Mouse (Mus musculus) thymus, postnatal 25 days (tissue): ENCODE measurements around the gene Nek1.

ENCODE experiments used
- DNase-seq: peaks from one replicate; pipeline ENCODE4 v3.0.0; 2022

Nek1 gene

DNA sequence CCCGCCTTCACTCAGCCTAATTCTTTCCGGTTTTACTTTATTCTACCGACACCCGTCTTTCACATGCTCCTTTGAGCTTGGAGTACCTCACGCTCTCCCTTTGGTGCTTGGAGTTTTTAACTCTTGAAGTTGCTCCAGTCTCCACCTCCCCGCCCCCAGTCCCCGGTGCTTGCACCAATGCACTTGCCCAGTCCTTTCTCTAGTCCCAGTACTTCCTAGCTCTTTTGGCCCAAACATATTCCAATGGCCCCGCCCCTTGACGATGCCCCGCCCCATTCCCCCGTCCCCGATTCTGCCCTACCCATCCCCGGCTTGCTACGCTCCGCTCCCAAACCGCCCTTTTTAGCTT is 460 bp upstream of the Nek1 start:
- no peak for DNase-seq

GRCm38 (mm10) chr8:60993639-60993986 is 618 bp downstream of the Nek1 start:
- DNase-seq, result no peak

GRCm38 (mm10) chr8:60996468-60996867 is 3.5 kb downstream of the Nek1 start:
- no peak for DNase-seq

DNA sequence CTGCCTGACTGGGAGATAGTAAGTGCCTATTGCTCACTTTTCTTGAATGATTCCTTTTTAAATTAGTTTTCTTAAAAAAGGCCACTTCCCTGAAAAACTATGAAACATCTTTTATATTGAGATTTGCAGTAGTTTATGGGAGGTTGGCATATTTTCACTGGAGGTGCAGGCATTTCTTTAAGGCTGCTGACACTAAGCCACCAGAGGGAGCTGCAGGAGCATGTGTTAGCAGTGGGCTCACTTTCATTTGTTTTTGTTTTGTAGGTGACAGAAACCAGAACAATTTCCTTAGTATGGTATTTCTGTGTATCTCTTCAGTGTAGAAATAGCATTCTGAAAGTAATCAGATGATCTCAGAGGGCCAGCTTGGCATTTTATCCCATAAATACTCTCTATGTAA is 49.0 kb downstream of the Nek1 start:
- peak; percentile 55 for DNase-seq

GRCm38 (mm10) chr8:61043874-61044273 is 50.9 kb downstream of the Nek1 start:
- no peak for DNase-seq

GRCm38 (mm10) chr8:61046816-61047215 is 53.8 kb downstream of the Nek1 start:
- no peak for DNase-seq

GRCm38 (mm10) chr8:61053017-61053416 is 60.0 kb downstream of the Nek1 start:
- no peak for DNase-seq

- no peak for DNase-seq
Measured at GRCm38 (mm10) chr8:61054313-61054712, 61.3 kb downstream of the Nek1 start.

DNA sequence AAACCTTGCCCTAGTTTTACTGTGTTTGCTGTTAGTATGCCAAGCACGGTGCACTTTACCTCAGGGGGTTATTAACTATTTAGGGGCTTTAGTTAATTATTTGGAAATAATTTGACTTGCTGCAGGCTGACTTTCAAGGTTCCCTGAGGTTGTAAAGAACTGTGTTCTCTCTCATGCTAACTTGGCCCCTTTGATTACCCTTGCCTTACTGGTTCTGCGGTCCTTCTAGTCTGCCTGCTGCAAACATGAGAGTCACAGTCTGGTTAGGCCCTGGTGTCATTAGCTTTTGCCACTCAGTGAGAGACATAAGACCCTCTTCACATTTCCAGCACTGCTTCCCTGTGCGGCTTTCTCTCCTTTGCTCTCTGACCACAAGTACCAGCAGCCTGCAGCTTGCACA is 64.0 kb downstream of the Nek1 start:
- no peak for DNase-seq

DNA sequence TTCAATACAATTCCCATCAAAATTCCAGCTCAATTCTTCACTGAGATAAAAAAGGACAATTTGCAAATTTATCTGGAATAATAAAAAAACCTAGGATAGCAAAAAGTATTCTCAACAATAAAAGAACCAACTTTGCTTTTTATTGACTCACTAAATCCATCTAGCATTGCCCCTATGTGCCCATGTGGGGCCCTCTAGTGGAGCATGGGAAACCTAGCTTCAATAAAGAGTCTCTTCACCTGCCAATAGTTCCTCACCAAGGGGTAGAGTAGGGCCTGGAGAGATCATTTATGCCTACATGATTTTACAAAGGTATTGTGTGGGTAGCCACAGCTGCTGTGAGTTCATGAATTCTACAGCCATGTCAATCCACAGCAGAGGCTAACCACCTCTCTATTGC is 66.1 kb downstream of the Nek1 start:
- no peak for DNase-seq

GRCm38 (mm10) chr8:61060412-61060811 is 67.4 kb downstream of the Nek1 start:
- DNase-seq, result no peak

DNA sequence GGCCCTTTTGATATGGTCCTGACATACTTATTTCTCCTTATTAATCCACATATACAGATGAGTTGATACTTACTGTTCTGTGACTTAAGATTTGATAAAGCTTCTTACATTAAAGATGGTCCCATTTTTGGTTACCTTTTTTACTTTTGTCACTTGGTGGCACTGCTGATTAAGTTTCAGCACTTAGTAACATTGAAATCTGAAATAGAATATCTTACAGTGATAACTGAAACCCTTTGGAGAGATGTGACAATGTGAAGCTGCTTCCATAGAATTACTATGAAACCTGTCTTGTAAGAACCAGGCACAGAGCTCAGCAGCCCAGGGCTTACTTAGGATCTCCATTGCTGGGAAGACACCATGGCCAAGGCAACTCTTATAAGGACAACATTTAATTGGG is 82.1 kb downstream of the Nek1 start:
- no peak for DNase-seq

- no peak for DNase-seq
Measured at GRCm38 (mm10) chr8:61110496-61110895, 117.5 kb downstream of the Nek1 start.

DNA sequence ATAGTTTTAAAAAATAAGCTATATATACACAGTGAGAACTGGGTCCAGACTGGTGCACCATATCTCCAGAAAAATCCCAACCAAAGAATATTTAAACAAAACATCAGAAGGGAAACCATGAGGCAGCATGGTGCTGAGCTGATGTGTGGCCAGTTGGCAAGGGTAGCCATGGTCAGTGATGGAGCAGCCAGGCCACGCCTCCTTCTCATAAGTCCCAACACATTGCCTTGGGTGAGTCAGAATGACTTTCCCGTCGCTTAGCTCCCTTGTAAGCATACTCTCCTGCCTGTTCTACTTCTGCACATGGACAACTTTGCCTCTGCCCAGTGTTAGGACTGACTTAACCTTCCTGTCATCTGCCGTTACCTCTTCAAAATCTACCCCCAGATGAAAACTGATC is 118.9 kb downstream of the Nek1 start:
- DNase-seq, result no peak

- no peak for DNase-seq
Measured at GRCm38 (mm10) chr8:61121631-61122030, 128.6 kb downstream of the Nek1 start.

GRCm38 (mm10) chr8:61127299-61127861 is 134.4 kb downstream of the Nek1 start:
- no peak for DNase-seq

DNA sequence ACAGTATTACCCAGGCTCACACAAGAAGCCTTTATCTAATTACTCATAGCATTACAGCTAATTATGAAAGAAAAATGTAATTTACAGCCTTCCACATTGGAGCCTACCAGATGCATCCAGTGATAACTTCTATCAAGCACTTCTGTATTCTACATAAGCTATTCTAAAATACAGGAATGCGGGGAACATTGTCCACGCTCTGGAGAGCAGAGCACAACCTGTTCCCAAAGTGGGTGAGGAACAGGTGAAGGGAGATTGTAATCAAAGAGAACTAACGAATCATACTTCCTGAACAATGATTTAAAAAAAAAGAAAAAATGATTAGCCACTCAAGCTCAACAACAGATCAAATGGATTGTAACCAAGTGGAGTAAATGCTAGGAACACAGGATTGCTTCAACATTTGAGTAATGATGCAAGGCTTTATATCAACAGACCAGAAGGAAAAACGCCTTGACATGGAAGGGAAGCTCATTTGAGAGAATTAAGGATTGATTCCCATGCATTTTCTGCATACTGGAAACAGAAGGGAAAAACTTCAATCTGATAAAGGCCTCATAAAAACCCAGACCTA is 139.7 kb downstream of the Nek1 start:
- no peak for DNase-seq

- no peak for DNase-seq
Measured at GRCm38 (mm10) chr8:61141869-61142268, 148.9 kb downstream of the Nek1 start.

DNA sequence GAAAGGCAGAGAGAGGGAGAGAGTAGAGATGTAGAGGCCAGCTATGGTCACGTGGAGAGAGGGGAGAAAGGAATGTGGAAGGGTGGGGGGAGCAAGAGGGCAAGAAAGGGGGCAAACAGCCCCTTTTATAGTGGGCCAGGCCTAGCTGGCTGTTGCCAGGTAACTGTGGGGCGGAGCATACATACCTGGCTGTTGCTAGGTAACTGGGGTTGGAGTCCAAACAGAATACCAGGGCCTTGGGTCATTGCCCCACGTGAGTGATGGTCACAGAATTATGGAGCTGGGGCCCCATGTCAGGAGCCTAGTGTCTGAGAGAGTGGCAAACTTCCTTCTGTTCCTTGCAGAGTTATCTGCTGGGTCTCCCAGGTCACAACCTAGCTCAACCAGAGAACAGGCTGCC is 149.3 kb downstream of the Nek1 start:
- no peak for DNase-seq

GRCm38 (mm10) chr8:61142845-61143244 is 149.8 kb downstream of the Nek1 start:
- no peak for DNase-seq

- DNase-seq, result no peak
Measured at GRCm38 (mm10) chr8:61148728-61149127, 155.7 kb downstream of the Nek1 start.

- no peak for DNase-seq
Measured at GRCm38 (mm10) chr8:61150596-61150995, 157.6 kb downstream of the Nek1 start.

GRCm38 (mm10) chr8:61156406-61156805 is 163.4 kb downstream of the Nek1 start:
- DNase-seq, result no peak

DNA sequence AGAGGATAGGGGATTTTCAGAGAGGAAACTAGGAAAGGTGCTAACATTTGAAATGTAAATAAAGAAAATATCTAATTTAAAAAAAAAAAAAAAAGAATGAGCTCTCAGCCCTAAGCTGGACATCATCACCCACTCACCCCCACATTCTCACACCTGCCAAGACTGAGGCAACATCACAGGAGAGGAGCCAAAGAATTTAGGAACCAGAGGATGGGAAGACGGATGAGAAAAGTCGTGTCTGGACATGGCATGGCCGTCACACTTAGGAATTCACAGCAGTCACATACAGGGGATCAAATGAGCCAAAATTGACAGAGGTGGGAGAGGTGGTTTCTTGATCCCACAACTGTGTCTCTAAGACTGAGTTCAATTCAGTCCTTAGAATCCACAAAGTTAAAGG is 165.5 kb downstream of the Nek1 start:
- DNase-seq, result no peak

DNA sequence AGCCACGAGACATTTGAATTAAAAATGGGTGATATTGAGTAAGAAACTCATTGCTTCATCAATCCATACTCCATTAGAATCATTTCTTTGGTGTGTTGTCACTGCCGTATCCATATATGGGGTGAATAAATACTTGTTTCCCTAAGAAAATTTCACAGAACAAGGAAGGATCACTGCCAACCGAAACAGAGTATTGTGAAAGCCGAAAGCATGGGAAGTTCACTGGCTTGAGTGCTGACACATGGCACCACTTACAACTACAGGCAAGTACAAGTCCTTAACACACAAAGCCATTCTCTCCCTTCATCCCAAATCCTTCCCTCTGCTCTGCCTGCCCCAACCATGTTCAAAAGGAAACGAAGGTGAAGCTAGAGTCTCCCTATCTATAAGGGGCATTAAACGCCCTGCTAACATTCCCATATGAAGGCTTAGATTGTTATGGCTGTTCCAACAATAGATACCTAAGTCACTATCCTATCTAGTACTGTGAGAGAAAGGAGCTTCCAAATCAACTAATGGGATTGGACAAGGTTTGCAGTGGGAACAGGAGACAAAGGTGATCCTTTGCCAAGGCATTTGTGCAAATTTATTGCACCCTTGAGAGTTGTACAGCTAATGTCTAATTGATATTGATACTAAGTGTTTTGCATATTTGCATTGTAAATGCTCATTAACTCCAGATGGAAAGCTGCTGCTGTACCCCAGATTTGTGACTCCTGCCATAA is 168.6 kb downstream of the Nek1 start:
- no peak for DNase-seq
